Mouse (Mus musculus) c-Kit-positive CD71-positive TER-119-positive erythroid progenitor cells, embryonic 14.5 days (primary cell): ENCODE results near the gene Adgrd1.

Source experiments
- DNase-seq: peaks from one replicate; pipeline ENCODE4 v3.0.0-alpha.2; 2013; ENCODE audit warnings: low spot score

The Adgrd1 gene

GRCm38 (mm10) chr5:129196971-129197519, 100.5 kb downstream of the Adgrd1 start:
- no peak for DNase-seq

DNA sequence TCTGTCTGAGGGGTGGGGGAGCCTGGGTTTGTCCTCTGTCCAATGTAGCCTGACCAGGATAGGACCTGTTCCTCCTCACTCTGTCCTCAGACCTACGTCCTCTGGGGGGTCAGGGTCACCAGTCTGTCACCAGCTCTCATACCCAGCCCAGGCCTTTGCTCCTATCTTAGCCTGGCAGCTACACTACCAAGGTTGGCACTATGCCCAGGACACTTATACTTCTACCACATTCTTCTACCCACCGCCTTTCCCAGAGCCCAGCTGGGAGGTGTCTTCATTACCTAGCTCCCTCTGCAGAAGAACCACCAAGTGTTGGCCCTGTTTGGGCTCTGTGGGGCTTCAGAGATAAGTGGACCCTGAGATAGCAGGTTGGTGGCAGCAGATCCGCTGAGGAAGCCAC, 103.6 kb downstream of the Adgrd1 start:
- DNase-seq = no peak

GRCm38 (mm10) chr5:129208279-129208678, 111.7 kb downstream of the Adgrd1 start:
- DNase-seq = no peak

- no peak for DNase-seq
Measured at GRCm38 (mm10) chr5:129208845-129209244, 112.3 kb downstream of the Adgrd1 start.

DNA sequence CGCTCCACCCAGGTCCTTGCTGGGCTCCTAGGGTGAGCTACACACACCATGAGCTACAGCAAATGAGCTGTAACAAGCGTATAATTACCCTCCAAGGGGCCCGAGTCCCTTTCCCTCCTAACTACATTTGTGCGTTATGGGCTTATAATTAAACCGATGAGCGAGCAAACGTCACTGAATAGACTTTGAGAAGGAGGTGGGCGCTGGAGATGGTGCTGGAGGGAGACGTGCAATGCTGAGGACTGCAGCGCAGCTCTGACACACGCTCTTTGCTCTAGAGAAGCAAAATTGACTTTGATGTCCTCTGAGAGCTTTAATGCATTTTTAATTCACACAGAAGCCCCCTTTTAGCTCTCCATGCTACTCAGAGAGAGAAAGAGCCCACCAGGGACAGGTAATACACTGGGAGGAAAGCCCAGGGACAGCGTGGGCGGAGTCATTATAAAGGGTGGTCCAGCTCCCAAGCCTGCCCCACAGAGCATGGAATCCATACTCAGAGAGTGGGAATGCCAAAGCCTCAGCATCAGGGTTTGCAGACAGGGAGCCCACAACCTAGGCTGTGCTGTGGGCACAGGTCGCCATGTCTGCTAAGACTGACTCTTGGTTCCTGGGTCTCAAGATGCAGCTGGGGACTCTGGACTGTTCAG, 115.0 kb downstream of the Adgrd1 start:
- DNase-seq = no peak

DNA sequence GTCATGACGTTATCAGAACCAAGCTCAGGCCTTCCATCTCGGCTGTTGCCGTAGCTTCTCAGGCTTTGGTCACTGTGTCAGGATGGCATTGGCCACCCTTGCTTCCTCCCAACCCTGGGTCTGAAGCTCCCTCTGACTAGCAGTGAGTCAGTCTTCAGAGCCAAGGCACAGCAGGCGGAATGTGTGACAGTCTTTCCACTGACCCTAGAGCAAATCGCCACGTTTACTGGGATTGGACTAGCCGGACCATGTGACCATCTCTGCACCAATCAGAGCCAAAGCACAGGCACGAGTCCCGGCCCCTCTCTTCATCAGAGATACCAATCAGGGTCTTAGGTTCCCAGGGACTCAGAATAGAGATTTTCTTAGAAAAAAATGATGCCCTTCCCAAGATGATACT, 117.5 kb downstream of the Adgrd1 start:
- no peak for DNase-seq

DNA sequence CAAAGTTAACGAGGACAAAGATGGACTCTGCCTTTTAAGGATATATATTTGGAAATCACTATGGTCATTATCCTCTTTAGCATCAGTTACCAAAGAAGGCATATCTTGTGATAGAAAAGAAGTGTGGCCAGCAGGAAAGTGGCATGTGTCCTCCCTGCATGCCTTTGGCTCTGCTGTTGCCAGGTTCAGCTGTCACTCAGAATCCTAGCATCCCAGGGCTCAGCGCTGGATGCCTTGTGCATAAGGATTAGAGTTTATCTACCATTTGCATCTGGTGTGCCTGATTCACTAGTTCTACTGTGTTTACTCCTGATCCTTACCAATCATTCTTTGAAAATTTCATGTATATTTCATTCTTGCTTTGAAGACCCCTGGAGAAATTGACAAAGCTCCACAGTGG, 119.5 kb downstream of the Adgrd1 start:
- no peak for DNase-seq

- DNase-seq = no peak
Measured at GRCm38 (mm10) chr5:129217481-129218221, 121.1 kb downstream of the Adgrd1 start.

DNA sequence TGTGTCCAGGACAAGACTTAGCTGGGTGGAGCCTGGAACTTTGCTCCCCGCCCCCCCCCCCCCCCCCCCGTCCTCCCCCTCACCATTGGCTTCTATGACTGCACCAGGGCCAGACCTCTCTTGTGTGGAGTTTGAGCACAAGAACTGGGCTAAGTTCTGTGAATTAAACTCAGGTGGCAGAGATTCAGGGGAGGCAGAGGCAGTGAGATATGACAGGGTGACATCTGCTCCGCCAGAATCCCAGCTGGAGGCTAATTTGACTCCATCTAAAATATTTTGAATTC, 121.6 kb downstream of the Adgrd1 start:
- DNase-seq = no peak

- DNase-seq = no peak
Measured at GRCm38 (mm10) chr5:129218537-129218981, 122.0 kb downstream of the Adgrd1 start.

GRCm38 (mm10) chr5:129219178-129219760, 122.7 kb downstream of the Adgrd1 start:
- DNase-seq = peak; percentile 3

DNA sequence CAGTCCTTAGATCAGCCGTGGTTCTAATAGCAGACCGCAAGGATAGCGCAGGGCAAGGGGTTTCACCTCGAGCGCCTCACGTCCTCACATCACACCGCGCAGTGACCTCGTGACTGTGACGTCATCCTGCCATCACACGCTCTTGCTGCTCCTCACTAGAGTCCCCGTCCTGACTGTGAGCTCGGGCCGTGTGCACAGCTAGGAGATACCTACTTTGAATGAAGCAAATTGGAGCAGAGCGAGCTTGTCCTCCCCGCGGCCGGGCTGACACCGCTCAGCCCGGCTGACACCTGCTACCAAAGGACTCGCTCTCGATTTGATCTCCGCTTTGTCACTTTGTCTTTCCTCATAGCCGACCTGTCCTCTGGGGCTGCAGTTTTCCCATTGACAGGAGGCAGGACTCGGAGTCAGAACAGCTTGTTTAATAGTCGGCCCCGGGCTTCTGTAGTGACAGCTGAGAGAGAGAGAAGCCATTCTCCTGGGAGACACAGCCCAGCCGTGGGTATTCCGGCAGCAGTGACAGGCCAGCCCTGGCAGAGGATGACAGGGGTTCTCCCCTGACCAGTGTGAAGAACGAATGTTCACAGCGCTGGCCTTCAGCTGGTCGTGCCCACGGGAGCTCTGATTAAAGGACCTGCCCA, 129.4 kb downstream of the Adgrd1 start:
- DNase-seq = no peak

DNA sequence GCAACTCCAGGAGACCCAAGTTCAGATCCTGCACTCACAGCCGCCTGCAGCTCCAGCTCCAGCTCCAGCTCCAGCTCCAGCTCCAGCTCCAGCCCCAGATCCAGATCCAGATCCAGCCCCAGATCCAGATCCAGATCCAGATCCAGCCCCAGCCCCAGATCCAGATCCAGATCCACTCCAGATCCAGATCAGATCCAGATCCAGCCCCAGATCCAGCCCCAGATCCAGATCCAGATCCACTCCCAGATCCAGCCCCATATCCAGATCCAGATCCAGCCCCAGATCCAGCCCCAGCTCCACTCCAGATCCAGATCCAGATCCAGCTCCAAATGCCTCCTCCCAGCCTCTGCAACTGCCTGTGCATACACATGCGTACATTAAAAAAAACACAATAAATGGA, 131.6 kb downstream of the Adgrd1 start:
- DNase-seq = no peak

GRCm38 (mm10) chr5:129233301-129233700, 136.8 kb downstream of the Adgrd1 start:
- no peak for DNase-seq

GRCm38 (mm10) chr5:129233881-129234432, 137.4 kb downstream of the Adgrd1 start:
- no peak for DNase-seq

- no peak for DNase-seq
Measured at GRCm38 (mm10) chr5:129236366-129236765, 139.8 kb downstream of the Adgrd1 start.

GRCm38 (mm10) chr5:129241865-129242264, 145.3 kb downstream of the Adgrd1 start:
- no peak for DNase-seq

- no peak for DNase-seq
Measured at GRCm38 (mm10) chr5:129242265-129242664, 145.7 kb downstream of the Adgrd1 start.

GRCm38 (mm10) chr5:129243120-129243519, 146.6 kb downstream of the Adgrd1 start:
- no peak for DNase-seq

DNA sequence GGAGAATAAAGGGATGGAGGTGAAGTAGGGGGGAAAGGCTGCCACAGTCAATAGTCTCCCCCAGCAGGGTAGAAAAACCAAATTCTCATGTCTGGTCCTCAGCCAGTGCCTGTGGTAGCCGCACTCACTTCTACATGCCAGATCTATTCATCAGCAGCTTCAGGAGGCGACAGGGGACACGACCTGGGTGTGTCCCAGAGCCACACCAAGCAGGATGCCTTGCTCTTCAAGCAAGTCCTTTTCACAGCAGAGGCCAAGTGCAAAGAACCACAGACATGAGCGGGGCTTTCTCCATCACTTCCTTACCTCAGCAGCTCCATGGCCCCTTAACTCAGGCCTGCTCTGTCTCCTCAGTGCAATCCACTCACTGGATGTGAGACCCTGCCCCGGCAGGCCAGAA, 147.8 kb downstream of the Adgrd1 start:
- no peak for DNase-seq

DNA sequence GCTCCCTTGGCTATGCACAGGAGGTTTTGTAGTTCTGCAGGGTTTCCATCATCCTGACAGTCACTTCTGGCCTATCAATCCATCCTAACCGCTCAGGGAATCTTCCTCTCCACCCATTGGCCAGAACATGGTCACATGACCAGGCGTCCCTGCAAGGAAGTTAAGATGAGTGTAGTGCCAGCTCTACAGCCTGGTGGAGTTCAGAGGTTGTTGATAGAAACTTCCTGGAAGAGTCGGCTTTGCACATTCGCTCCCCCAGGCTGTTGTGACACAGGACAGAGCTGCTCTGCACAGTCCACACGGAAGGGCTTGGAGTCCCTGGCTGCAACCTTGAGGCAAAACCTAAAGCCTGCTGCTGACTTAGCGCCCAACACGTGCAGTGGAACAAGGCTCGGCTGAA, 152.5 kb downstream of the Adgrd1 start:
- DNase-seq = no peak
